Mouse (Mus musculus) gonadal fat pad, adult 2 months (tissue): ENCODE measurements around the gene Adgra3. TPM values are rescaled to one million over a fixed set of nuclear protein-coding genes. Genes with fewer than 3 reads are reported as not detected.

Source experiments
- DNase-seq: peaks from one replicate; pipeline ENCODE4 v3.0.0-alpha.2; 2012; ENCODE audit warnings: low read depth
- polyA plus RNA-seq: library from polyadenylated mRNA; depleted of rRNA; stranded (reverse); fragments of >200 nt; gene quantifications from 2 replicates; pipeline ENCODE4 v1.2.3, GENCODE M21; 2012; rRNA removed

Adgra3 gene
- 13.3 and 14.3 TPM in 2 replicates for polyA plus RNA-seq

GRCm38 (mm10) chr5:50058421-50059286 lies at the start of gene Adgra3:
TSS of gene Adgra3 (minus strand) at chr5:50059006.
- DNase-seq = no peak

GRCm38 (mm10) chr5:50083441-50083840 lies 24.6 kb upstream of the Adgra3 start:
- DNase-seq = no peak

- no peak for DNase-seq
Measured at GRCm38 (mm10) chr5:50074245-50074644, 15.4 kb upstream of the Adgra3 start.

- no peak for DNase-seq
Measured at GRCm38 (mm10) chr5:50064236-50064635, 5.4 kb upstream of the Adgra3 start.

GRCm38 (mm10) chr5:50059586-50059985 lies 780 bp upstream of the Adgra3 start:
- no peak for DNase-seq

GRCm38 (mm10) chr5:50057612-50058420 lies 990 bp downstream of the Adgra3 start:
- no peak for DNase-seq

- no peak for DNase-seq
Measured at GRCm38 (mm10) chr5:50052456-50052855, 6.3 kb downstream of the Adgra3 start.

GRCm38 (mm10) chr5:50050668-50051425 lies 8.0 kb downstream of the Adgra3 start:
- no peak for DNase-seq

GRCm38 (mm10) chr5:50050037-50050436 lies 8.8 kb downstream of the Adgra3 start:
- DNase-seq = no peak

- no peak for DNase-seq
Measured at GRCm38 (mm10) chr5:50049506-50049905, 9.3 kb downstream of the Adgra3 start.

- no peak for DNase-seq
Measured at GRCm38 (mm10) chr5:50048960-50049359, 9.8 kb downstream of the Adgra3 start.

- no peak for DNase-seq
Measured at GRCm38 (mm10) chr5:50048271-50048851, 10.4 kb downstream of the Adgra3 start.

- DNase-seq = no peak
Measured at GRCm38 (mm10) chr5:50045180-50045579, 13.6 kb downstream of the Adgra3 start.

- no peak for DNase-seq
Measured at GRCm38 (mm10) chr5:50043677-50044076, 15.1 kb downstream of the Adgra3 start.

- DNase-seq = no peak
Measured at GRCm38 (mm10) chr5:50042274-50042943, 16.4 kb downstream of the Adgra3 start.

GRCm38 (mm10) chr5:50039521-50039920 lies 19.3 kb downstream of the Adgra3 start:
- DNase-seq = no peak

GRCm38 (mm10) chr5:50037666-50038065 lies 21.1 kb downstream of the Adgra3 start:
- DNase-seq = no peak

- no peak for DNase-seq
Measured at GRCm38 (mm10) chr5:50034900-50035514, 23.8 kb downstream of the Adgra3 start.

GRCm38 (mm10) chr5:50034231-50034630 lies 24.6 kb downstream of the Adgra3 start:
- no peak for DNase-seq

GRCm38 (mm10) chr5:50033660-50034059 lies 25.1 kb downstream of the Adgra3 start:
- no peak for DNase-seq

- DNase-seq = no peak
Measured at GRCm38 (mm10) chr5:50032332-50032731, 26.5 kb downstream of the Adgra3 start.
